Mouse (Mus musculus): Measurements from ENCODE around the gene Gucy2g.

DNA sequence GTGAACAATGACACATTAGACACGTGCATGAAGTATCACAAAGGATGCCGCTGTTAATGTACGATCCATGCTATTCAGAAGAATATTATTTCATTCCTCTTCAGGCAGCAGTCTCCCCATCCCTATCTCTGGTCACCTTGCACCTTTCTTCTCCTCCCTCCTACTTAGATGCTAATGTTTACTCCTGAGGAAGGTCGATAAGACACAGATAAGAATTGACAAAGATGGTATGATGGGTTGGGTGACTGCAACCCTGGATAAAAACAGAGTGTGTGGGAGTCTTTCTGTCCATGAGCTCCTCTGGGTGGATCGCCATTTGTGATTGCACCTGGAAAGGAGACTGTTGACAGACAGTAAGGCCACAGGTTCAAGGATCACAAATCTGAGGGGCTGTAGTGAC is 17.5 kb upstream of the Gucy2g start:
- TF ChIP-seq CTCF (IDR thresholded peaks at IDR 0.05; ENCODE audit: low read depth) (no peak), EP300 (optimal IDR thresholded peaks at IDR 0.05) (no peak)

All from stomach, postnatal 0 days (tissue).